Mouse (Mus musculus) erythroblast, embryonic 14.5 days (primary cell): ENCODE results near the gene Gm20683.

Experiments used
- GATA1 ChIP-seq: IDR thresholded peaks from 2 replicates; pipeline ENCODE4 v1.6.1; 2012; ENCODE audit warnings: low read length, inconsistent platforms, mixed read lengths
- TAL1 ChIP-seq: IDR thresholded peaks from 3 replicates; pipeline ENCODE4 v1.6.1; 2012; ENCODE audit warnings: low read length, inconsistent platforms, mixed read lengths

- no peak for TF ChIP-seq GATA1
- no peak for TF ChIP-seq TAL1
Observed at GRCm38 (mm10) chr17:25879750-25880149, 38.2 kb upstream of the Gm20683 start.
